Mouse (Mus musculus) neural tube, embryonic 14.5 days (tissue): ENCODE results near the gene Asic2. TPM values are rescaled to one million over a fixed set of nuclear protein-coding genes. Genes with fewer than 3 reads are reported as not detected.

Experiments
- ATAC-seq: fragments of 200-750 bp; cut with Nextera tagmentation; 2 replicates; pipeline ENCODE4 v1.8.0; 2017; ENCODE audit warnings: low read depth, mild to moderate bottlenecking, moderate TSS enrichment, moderate library complexity
- H3K27ac ChIP-seq: fragments of 300-500 bp; sonication (generic); 2 replicates; pipeline ENCODE4 v1.5.1; 2014; ENCODE audit warnings: low read depth, mild to moderate bottlenecking, control low read depth, low read length, moderate library complexity, mixed read lengths
- H3K27me3 ChIP-seq: fragments of 300-500 bp; sonication (generic); 2 replicates; pipeline ENCODE4 v1.6.1; 2014; ENCODE audit warnings: low read length; ENCODE audit not compliant: control insufficient read depth, insufficient read depth
- H3K36me3 ChIP-seq: fragments of 300-500 bp; sonication (generic); 2 replicates; pipeline ENCODE4 v1.6.1; 2014; ENCODE audit warnings: low read length, mixed read lengths; ENCODE audit not compliant: control insufficient read depth, insufficient read depth
- H3K4me1 ChIP-seq: fragments of 300-500 bp; sonication (generic); 2 replicates; pipeline ENCODE4 v1.6.1; 2014; ENCODE audit warnings: low read length; ENCODE audit not compliant: control insufficient read depth, insufficient read depth
- H3K4me2 ChIP-seq: fragments of 300-500 bp; sonication (generic); 2 replicates; pipeline ENCODE4 v1.6.1; 2014; ENCODE audit warnings: mild to moderate bottlenecking, low read depth, low read length, control low read depth
- H3K4me3 ChIP-seq: fragments of 300-500 bp; sonication (generic); 2 replicates; pipeline ENCODE4 v1.5.1; 2014; ENCODE audit warnings: low read depth, low read length, control low read depth, mixed read lengths
- H3K9ac ChIP-seq: fragments of 300-500 bp; sonication (generic); replicated peaks from 2 replicates; pipeline ENCODE4 v1.6.1; 2014; ENCODE audit warnings: low read depth, mild to moderate bottlenecking, control low read depth, low read length, mixed read lengths
- H3K9me3 ChIP-seq: fragments of 300-500 bp; sonication (generic); 2 replicates; pipeline ENCODE4 v1.6.1; 2016; ENCODE audit warnings: low read length; ENCODE audit not compliant: control insufficient read depth
- WGBS: fragments of 180-500 bp; shearing (Covaris S2); extraction: QIAGEN DNeasy Blood & Tissue Kit; methylation state at CpG from one replicate; pipeline ENCODE4 v1.1.7; 2014; 5-methylcytosine and 5-hydroxymethylcytosine counted together
- polyA plus RNA-seq: library from polyadenylated mRNA; unstranded; fragments of >200 nt; fragmentation: Nextera tagmentation; extraction: Ambion mirVana; gene quantifications from 2 replicates; pipeline ENCODE4 v1.2.1, GENCODE M21; 2014

Asic2 gene
- polyA plus RNA-seq, 1 experiment from 2014 or later, result 16.2 TPM

- H3K4me1 ChIP-seq, result no peaks in the 10 kb centered on the region
- H3K4me2 ChIP-seq, result no peak overlapping the region
- no peak overlapping the region for H3K9ac ChIP-seq
- H3K4me3 ChIP-seq, result no peak overlapping the region
- no peak for ATAC-seq
- H3K27ac ChIP-seq, result no peak overlapping the region
- H3K9me3 ChIP-seq, result no peaks in the 10 kb centered on the region
- no peaks in the 10 kb centered on the region for H3K27me3 ChIP-seq
- WGBS, result 33% methylated on average over 3 of the region's 3 CpGs
- no peaks in the 10 kb centered on the region for H3K36me3 ChIP-seq
These were observed 487.1 kb downstream of the Asic2 start for GRCm38 (mm10) chr11:81481198-81481597.

- ATAC-seq, result no peak
- Histone ChIP-seq H3K27ac (no peak overlapping the region), H3K4me2 (no peak overlapping the region), H3K27me3 (no peaks in the 10 kb centered on the region), H3K4me3 (no peak overlapping the region), H3K9me3 (no peaks in the 10 kb centered on the region), H3K9ac (no peak overlapping the region), H3K36me3 (no peaks in the 10 kb centered on the region), H3K4me1 (no peaks in the 10 kb centered on the region)
These were observed 492.0 kb downstream of the Asic2 start for GRCm38 (mm10) chr11:81476231-81476630.

GRCm38 (mm10) chr11:81474121-81474520 lies 494.1 kb downstream of the Asic2 start:
- Histone ChIP-seq H3K9ac (no peak overlapping the region), H3K4me2 (no peak overlapping the region), H3K9me3 (no peaks in the 10 kb centered on the region), H3K27ac (no peak overlapping the region), H3K4me3 (no peak overlapping the region), H3K27me3 (no peaks in the 10 kb centered on the region), H3K4me1 (no peaks in the 10 kb centered on the region), H3K36me3 (no peaks in the 10 kb centered on the region)
- no peak for ATAC-seq
- WGBS, result 77% methylated on average over 2 of the region's 2 CpGs

- Histone ChIP-seq H3K27ac (no peak overlapping the region), H3K36me3 (no peaks in the 10 kb centered on the region), H3K4me2 (no peak overlapping the region), H3K9ac (no peak overlapping the region), H3K9me3 (no peaks in the 10 kb centered on the region), H3K27me3 (no peaks in the 10 kb centered on the region), H3K4me3 (no peak overlapping the region), H3K4me1 (no peaks in the 10 kb centered on the region)
- ATAC-seq, result no peak
- 6% methylated on average over 5 of the region's 5 CpGs for WGBS
These were observed 506.1 kb downstream of the Asic2 start for GRCm38 (mm10) chr11:81462199-81462598.

GRCm38 (mm10) chr11:81461748-81462147 lies 506.5 kb downstream of the Asic2 start:
- no peak for ATAC-seq
- WGBS, result 24% methylated on average over 4 of the region's 4 CpGs
- no peaks in the 10 kb centered on the region for H3K36me3 ChIP-seq
- no peak overlapping the region for H3K27ac ChIP-seq
- no peaks in the 10 kb centered on the region for H3K27me3 ChIP-seq
- no peaks in the 10 kb centered on the region for H3K4me1 ChIP-seq
- H3K9me3 ChIP-seq, result no peaks in the 10 kb centered on the region
- H3K9ac ChIP-seq, result no peak overlapping the region
- no peak overlapping the region for H3K4me2 ChIP-seq
- H3K4me3 ChIP-seq, result no peak overlapping the region

GRCm38 (mm10) chr11:81454921-81455320 lies 513.3 kb downstream of the Asic2 start:
- ATAC-seq, result no peak
- Histone ChIP-seq H3K27ac (no peak overlapping the region; the same call in 1 of the 2 replicates), H3K9ac (no peak overlapping the region), H3K4me1 (peaks cover 11% of the 10 kb centered on the region; the same call in 1 of the 2 replicates), H3K4me2 (no peak overlapping the region), H3K36me3 (no peaks in the 10 kb centered on the region), H3K4me3 (no peak overlapping the region), H3K9me3 (no peaks in the 10 kb centered on the region), H3K27me3 (no peaks in the 10 kb centered on the region)
- WGBS, result 86% methylated on average over 4 of the region's 4 CpGs

GRCm38 (mm10) chr11:81454111-81454510 lies 514.1 kb downstream of the Asic2 start:
- peak; percentile 79 for ATAC-seq
- Histone ChIP-seq H3K4me2 (no peak overlapping the region; the same call in 1 of the 2 replicates), H3K27ac (peak overlapping the region; percentile 23), H3K9ac (no peak overlapping the region), H3K36me3 (no peaks in the 10 kb centered on the region), H3K4me3 (no peak overlapping the region), H3K4me1 (peaks cover 14% of the 10 kb centered on the region; the same call in 1 of the 2 replicates), H3K27me3 (no peaks in the 10 kb centered on the region), H3K9me3 (no peaks in the 10 kb centered on the region)
- WGBS, result 0% methylated on average over 1 of the region's 1 CpGs

- peak; percentile 60; the same call in 1 of the 2 replicates for ATAC-seq
- Histone ChIP-seq H3K36me3 (no peaks in the 10 kb centered on the region), H3K4me3 (no peak overlapping the region), H3K9ac (no peak overlapping the region), H3K9me3 (no peaks in the 10 kb centered on the region), H3K4me1 (peaks cover 9% of the 10 kb centered on the region; the same call in 1 of the 2 replicates), H3K27me3 (no peaks in the 10 kb centered on the region), H3K4me2 (no peak overlapping the region), H3K27ac (no peak overlapping the region)
- 21% methylated on average over 3 of the region's 3 CpGs for WGBS
These were observed 519.0 kb downstream of the Asic2 start for GRCm38 (mm10) chr11:81449271-81449705.

GRCm38 (mm10) chr11:81446347-81446746 lies 521.9 kb downstream of the Asic2 start:
- Histone ChIP-seq H3K27ac (no peak overlapping the region), H3K9me3 (no peaks in the 10 kb centered on the region), H3K9ac (no peak overlapping the region), H3K36me3 (no peaks in the 10 kb centered on the region), H3K4me1 (0 out of 2 replicates have a peak, but pooled peaks cover 4% of the 10 kb centered on the region), H3K4me2 (no peak overlapping the region), H3K4me3 (no peak overlapping the region), H3K27me3 (no peaks in the 10 kb centered on the region)
- WGBS, result 73% methylated on average over 1 of the region's 1 CpGs
- no peak for ATAC-seq
